Mouse (Mus musculus): ENCODE data around the gene Zfp346. TPM values are rescaled to one million over a fixed set of nuclear protein-coding genes. Genes with fewer than 3 reads are reported as not detected.

Gene Zfp346
- polyA plus RNA-seq, 1 experiment from 2014 or later: 17.9 TPM

DNA sequence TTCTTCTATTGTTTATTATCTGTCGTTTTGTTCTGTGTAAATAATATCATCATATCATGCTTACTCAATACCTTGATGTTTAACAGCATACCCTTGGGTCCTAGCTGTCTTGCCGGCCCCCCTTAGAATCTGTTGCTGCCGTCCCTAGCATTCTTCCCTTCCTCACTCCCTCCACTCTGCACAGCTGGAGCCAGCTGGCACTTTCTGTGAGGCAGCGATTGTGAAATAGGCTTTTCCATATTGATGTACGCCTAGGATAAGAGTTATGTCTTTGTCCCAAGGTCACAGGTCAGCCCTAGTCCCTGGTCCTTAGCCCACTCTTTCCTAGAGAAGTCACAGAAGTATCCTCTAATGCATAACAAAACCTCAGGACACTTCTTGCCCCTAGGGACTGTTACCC lies 58.4 kb downstream of the Zfp346 start:
- no peaks in the 10 kb centered on the region for H3K4me1 ChIP-seq (ENCODE audit: control insufficient read depth, insufficient read depth, low read length)
- WGBS (ENCODE audit: insufficient replicate concordance): 64% methylated on average over 5 of the region's 5 CpGs
- H3K27ac ChIP-seq (ENCODE audit: low read depth, low read length): no peak overlapping the region
- H3K27me3 ChIP-seq (ENCODE audit: control insufficient read depth, insufficient read depth, low read length): no peaks in the 10 kb centered on the region
- ATAC-seq (replicated peaks; ENCODE audit: insufficient number of reproducible peaks, low FRiP score, low TSS enrichment): no peak
- no peak overlapping the region for H3K9ac ChIP-seq (ENCODE audit: low read depth, low read length)
- H3K4me3 ChIP-seq (ENCODE audit: low read depth, low read length): no peak overlapping the region
- H3K9me3 ChIP-seq (replicated peaks; ENCODE audit: control insufficient read depth, low read length): no peaks in the 10 kb centered on the region
- no peaks in the 10 kb centered on the region; the same call in 1 of the 2 replicates for H3K36me3 ChIP-seq (ENCODE audit: control insufficient read depth, insufficient read depth, low read length)
- no peak overlapping the region for H3K4me2 ChIP-seq

GRCm38 (mm10) chr13:55165831-55166339 lies 60.8 kb downstream of the Zfp346 start:
- no peak overlapping the region for H3K4me3 ChIP-seq (ENCODE audit: low read depth, low read length)
- H3K4me2 ChIP-seq: no peak overlapping the region
- no peaks in the 10 kb centered on the region for H3K4me1 ChIP-seq (ENCODE audit: control insufficient read depth, insufficient read depth, low read length)
- no peaks in the 10 kb centered on the region for H3K9me3 ChIP-seq (replicated peaks; ENCODE audit: control insufficient read depth, low read length)
- H3K27ac ChIP-seq (ENCODE audit: low read depth, low read length): no peak overlapping the region
- H3K27me3 ChIP-seq (ENCODE audit: control insufficient read depth, insufficient read depth, low read length): no peaks in the 10 kb centered on the region
- WGBS (ENCODE audit: insufficient replicate concordance): 84% methylated on average over 16 of the region's 16 CpGs
- H3K9ac ChIP-seq (ENCODE audit: low read depth, low read length): no peak overlapping the region
- no peak for ATAC-seq (replicated peaks; ENCODE audit: insufficient number of reproducible peaks, low FRiP score, low TSS enrichment)
- no peaks in the 10 kb centered on the region; the same call in 1 of the 2 replicates for H3K36me3 ChIP-seq (ENCODE audit: control insufficient read depth, insufficient read depth, low read length)

DNA sequence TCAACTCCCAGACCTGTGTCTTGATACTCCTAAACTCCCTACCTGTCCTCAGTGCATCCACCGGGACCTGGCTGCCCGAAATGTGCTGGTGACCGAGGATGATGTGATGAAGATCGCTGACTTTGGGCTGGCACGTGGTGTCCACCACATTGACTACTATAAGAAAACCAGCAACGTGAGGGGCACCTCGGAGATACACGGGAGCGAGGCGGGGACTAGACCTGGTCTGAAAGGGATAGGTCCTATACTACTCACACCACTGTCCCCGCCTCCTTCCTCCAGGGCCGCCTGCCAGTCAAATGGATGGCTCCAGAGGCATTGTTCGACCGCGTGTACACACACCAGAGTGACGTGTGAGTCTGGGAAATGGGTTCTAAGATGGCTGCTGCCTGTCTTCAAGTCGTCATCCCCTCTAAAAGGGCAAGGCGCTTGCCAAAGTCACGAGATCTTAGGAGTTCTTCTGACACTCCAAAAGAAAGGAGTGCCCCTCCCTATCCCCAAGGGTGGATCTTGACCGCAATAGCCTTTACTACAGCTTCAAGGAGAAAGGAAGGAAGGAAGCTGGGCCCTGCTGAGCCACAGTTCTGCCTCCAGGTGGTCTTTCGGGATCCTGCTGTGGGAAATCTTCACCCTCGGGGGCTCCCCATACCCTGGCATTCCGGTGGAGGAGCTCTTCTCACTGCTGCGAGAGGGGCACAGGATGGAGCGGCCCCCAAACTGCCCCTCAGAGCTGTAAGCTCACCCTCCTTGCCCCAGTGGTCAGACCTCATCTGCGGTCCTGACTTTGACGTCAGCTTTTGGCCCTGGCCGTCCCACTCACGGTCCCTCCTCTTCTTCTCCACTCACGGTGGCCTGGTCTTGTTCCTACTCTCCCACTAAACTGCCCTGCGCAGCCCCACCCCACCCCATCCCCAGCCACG lies 62.0 kb downstream of the Zfp346 start:
- Histone ChIP-seq H3K9me3 (replicated peaks; ENCODE audit: control insufficient read depth, low read length) (no peaks in the 10 kb centered on the region), H3K9ac (ENCODE audit: low read depth, low read length) (no peak overlapping the region), H3K27me3 (ENCODE audit: control insufficient read depth, insufficient read depth, low read length) (no peaks in the 10 kb centered on the region), H3K36me3 (ENCODE audit: control insufficient read depth, insufficient read depth, low read length) (no peaks in the 10 kb centered on the region; the same call in 1 of the 2 replicates), H3K4me3 (ENCODE audit: low read depth, low read length) (no peak overlapping the region), H3K4me2 (no peak overlapping the region), H3K4me1 (ENCODE audit: control insufficient read depth, insufficient read depth, low read length) (peaks cover 4% of the 10 kb centered on the region), H3K27ac (ENCODE audit: low read depth, low read length) (no peak overlapping the region)
- ATAC-seq (replicated peaks; ENCODE audit: insufficient number of reproducible peaks, low FRiP score, low TSS enrichment): no peak
- WGBS (ENCODE audit: insufficient replicate concordance): 82% methylated on average over 32 of the region's 32 CpGs

GRCm38 (mm10) chr13:55167798-55168197 lies 62.7 kb downstream of the Zfp346 start:
- Histone ChIP-seq H3K4me1 (ENCODE audit: control insufficient read depth, insufficient read depth, low read length) (peaks cover 5% of the 10 kb centered on the region), H3K4me3 (ENCODE audit: low read depth, low read length) (no peak overlapping the region), H3K9me3 (replicated peaks; ENCODE audit: control insufficient read depth, low read length) (no peaks in the 10 kb centered on the region), H3K9ac (ENCODE audit: low read depth, low read length) (no peak overlapping the region), H3K36me3 (ENCODE audit: control insufficient read depth, insufficient read depth, low read length) (no peaks in the 10 kb centered on the region; the same call in 1 of the 2 replicates), H3K27ac (ENCODE audit: low read depth, low read length) (no peak overlapping the region), H3K4me2 (no peak overlapping the region), H3K27me3 (ENCODE audit: control insufficient read depth, insufficient read depth, low read length) (no peaks in the 10 kb centered on the region)
- WGBS (ENCODE audit: insufficient replicate concordance): 82% methylated on average over 11 of the region's 11 CpGs
- no peak for ATAC-seq (replicated peaks; ENCODE audit: insufficient number of reproducible peaks, low FRiP score, low TSS enrichment)

GRCm38 (mm10) chr13:55168255-55168654 lies 63.1 kb downstream of the Zfp346 start:
- no peaks in the 10 kb centered on the region; the same call in 1 of the 2 replicates for H3K36me3 ChIP-seq (ENCODE audit: control insufficient read depth, insufficient read depth, low read length)

DNA sequence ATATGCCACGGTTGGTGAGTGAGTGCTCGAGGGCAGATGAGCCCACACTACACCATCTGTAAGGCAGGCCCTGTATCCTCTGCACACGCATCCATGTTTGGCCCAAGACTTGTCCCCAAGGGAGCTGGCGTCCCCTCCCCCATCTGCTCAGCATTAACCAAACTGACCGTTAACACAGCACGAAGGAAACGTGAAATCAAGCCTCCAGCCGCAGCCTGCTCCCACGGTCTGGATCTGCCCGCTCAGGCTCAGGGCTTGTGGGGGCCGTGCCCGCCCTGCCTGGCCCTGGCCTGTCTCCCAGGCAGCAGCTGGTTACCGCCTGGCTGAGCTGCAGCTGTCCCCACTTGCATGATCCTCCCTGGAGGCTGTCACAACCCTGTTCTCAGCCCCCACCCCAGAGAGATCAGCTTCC lies 63.9 kb downstream of the Zfp346 start:
- 80% methylated on average over 13 of the region's 13 CpGs for WGBS (ENCODE audit: insufficient replicate concordance)
- no peak for ATAC-seq (replicated peaks; ENCODE audit: insufficient number of reproducible peaks, low FRiP score, low TSS enrichment)
- no peak overlapping the region for H3K27ac ChIP-seq (ENCODE audit: low read depth, low read length)
- no peaks in the 10 kb centered on the region for H3K9me3 ChIP-seq (replicated peaks; ENCODE audit: control insufficient read depth, low read length)
- H3K9ac ChIP-seq (ENCODE audit: low read depth, low read length): no peak overlapping the region
- H3K27me3 ChIP-seq (ENCODE audit: control insufficient read depth, insufficient read depth, low read length): no peaks in the 10 kb centered on the region
- no peak overlapping the region for H3K4me2 ChIP-seq
- no peak overlapping the region for H3K4me3 ChIP-seq (ENCODE audit: low read depth, low read length)
- no peaks in the 10 kb centered on the region; the same call in 1 of the 2 replicates for H3K36me3 ChIP-seq (ENCODE audit: control insufficient read depth, insufficient read depth, low read length)
- peaks cover 5% of the 10 kb centered on the region for H3K4me1 ChIP-seq (ENCODE audit: control insufficient read depth, insufficient read depth, low read length)

More at GRCm38 (mm10) chr13:55168255-55168654, 63.1 kb downstream of the Zfp346 start:
- no peak overlapping the region for H3K4me2 ChIP-seq
- H3K4me1 ChIP-seq (ENCODE audit: control insufficient read depth, insufficient read depth, low read length): peaks cover 5% of the 10 kb centered on the region
- no peaks in the 10 kb centered on the region for H3K27me3 ChIP-seq (ENCODE audit: control insufficient read depth, insufficient read depth, low read length)
- 85% methylated on average over 5 of the region's 5 CpGs for WGBS (ENCODE audit: insufficient replicate concordance)
- H3K27ac ChIP-seq (ENCODE audit: low read depth, low read length): no peak overlapping the region
- H3K9ac ChIP-seq (ENCODE audit: low read depth, low read length): no peak overlapping the region
- H3K4me3 ChIP-seq (ENCODE audit: low read depth, low read length): no peak overlapping the region
- no peaks in the 10 kb centered on the region for H3K9me3 ChIP-seq (replicated peaks; ENCODE audit: control insufficient read depth, low read length)
- ATAC-seq (replicated peaks; ENCODE audit: insufficient number of reproducible peaks, low FRiP score, low TSS enrichment): no peak

- no peak; the same call in 1 of the 2 replicates for ATAC-seq (replicated peaks; ENCODE audit: insufficient number of reproducible peaks, low FRiP score, low TSS enrichment)
- peak overlapping the region; percentile 65 for H3K4me2 ChIP-seq
- 16% methylated on average over 26 of the region's 26 CpGs for WGBS (ENCODE audit: insufficient replicate concordance)
- H3K27me3 ChIP-seq (ENCODE audit: control insufficient read depth, insufficient read depth, low read length): no peaks in the 10 kb centered on the region
- H3K4me3 ChIP-seq (ENCODE audit: low read depth, low read length): peak overlapping the region; percentile 30
- H3K36me3 ChIP-seq (ENCODE audit: control insufficient read depth, insufficient read depth, low read length): no peaks in the 10 kb centered on the region; the same call in 1 of the 2 replicates
- H3K9ac ChIP-seq (ENCODE audit: low read depth, low read length): peak overlapping the region; percentile 24
- peaks cover 5% of the 10 kb centered on the region for H3K4me1 ChIP-seq (ENCODE audit: control insufficient read depth, insufficient read depth, low read length)
- no peaks in the 10 kb centered on the region for H3K9me3 ChIP-seq (replicated peaks; ENCODE audit: control insufficient read depth, low read length)
- H3K27ac ChIP-seq (ENCODE audit: low read depth, low read length): no peak overlapping the region
Measured at GRCm38 (mm10) chr13:55171517-55172335, 66.6 kb downstream of the Zfp346 start.

GRCm38 (mm10) chr13:55172336-55172770 lies 67.2 kb downstream of the Zfp346 start:
- Histone ChIP-seq H3K4me1 (ENCODE audit: control insufficient read depth, insufficient read depth, low read length) (peaks cover 5% of the 10 kb centered on the region), H3K36me3 (ENCODE audit: control insufficient read depth, insufficient read depth, low read length) (no peaks in the 10 kb centered on the region; the same call in 1 of the 2 replicates), H3K27ac (ENCODE audit: low read depth, low read length) (no peak overlapping the region), H3K4me2 (peak overlapping the region; percentile 65), H3K27me3 (ENCODE audit: control insufficient read depth, insufficient read depth, low read length) (no peaks in the 10 kb centered on the region), H3K9ac (ENCODE audit: low read depth, low read length) (no peak overlapping the region), H3K4me3 (ENCODE audit: low read depth, low read length) (peak overlapping the region; percentile 30; the same call in 1 of the 2 replicates), H3K9me3 (replicated peaks; ENCODE audit: control insufficient read depth, low read length) (no peaks in the 10 kb centered on the region)
- WGBS (ENCODE audit: insufficient replicate concordance): 50% methylated on average over 7 of the region's 7 CpGs
- ATAC-seq (replicated peaks; ENCODE audit: insufficient number of reproducible peaks, low FRiP score, low TSS enrichment): no peak

Measured in heart, embryonic 11.5 days (tissue).